Mouse (Mus musculus) erythroid progenitor cell, adult 5-6 weeks (primary cell): ENCODE measurements around the gene Il10rb. TPM values are rescaled to one million over a fixed set of nuclear protein-coding genes. Genes with fewer than 3 reads are reported as not detected.
A peak's percentile ranks its signal among the peaks of the same experiment; 100 is the strongest.

Source experiments
- ATAC-seq: replicated peaks from 2 replicates; pipeline ENCODE4 v1.8.0; 2016; ENCODE audit warnings: moderate number of reproducible peaks, mild to moderate bottlenecking, moderate TSS enrichment, inconsistent platforms; ENCODE audit not compliant: poor library complexity, low FRiP score, severe bottlenecking
- total RNA-seq, 2 experiments: library from RNA; stranded (forward) in 1 of 2; stranded (reverse) in 1 of 2; fragments of 150-400 nt in 1 of 2; fragments of 186-747, 209-891 nt in 1 of 2; gene quantifications; 2 replicates each; pipeline versions ENCODE4 v1.2.3 to v1.2.4; 2015 to 2017; ENCODE audit warnings: low replicate concordance in 2 of 2

Gene Il10rb
- total RNA-seq (2015; ENCODE audit: low replicate concordance), result 21.8 and 37.8 TPM in 2 replicates
- 20.5 and 33.1 TPM in 2 replicates for total RNA-seq (2017; ENCODE audit: low replicate concordance)

- ATAC-seq, result peak; percentile 95
Observed at GRCm38 (mm10) chr16:91405640-91406584, at the start of gene Il10rb. Il10rb (plus strand) TSS chr16:91406164.

- ATAC-seq, result no peak
Observed at GRCm38 (mm10) chr16:91356760-91357525, 49.0 kb upstream of the Il10rb start.

GRCm38 (mm10) chr16:91357526-91357900 is 48.5 kb upstream of the Il10rb start:
- no peak for ATAC-seq

- ATAC-seq, result peak; percentile 61
Observed at GRCm38 (mm10) chr16:91358555-91358954, 47.4 kb upstream of the Il10rb start.

- no peak for ATAC-seq
Observed at GRCm38 (mm10) chr16:91359531-91359930, 46.4 kb upstream of the Il10rb start.

GRCm38 (mm10) chr16:91360162-91360561 is 45.8 kb upstream of the Il10rb start:
- ATAC-seq, result no peak

GRCm38 (mm10) chr16:91362006-91362405 is 44.0 kb upstream of the Il10rb start:
- no peak for ATAC-seq

- no peak for ATAC-seq
Observed at GRCm38 (mm10) chr16:91362616-91363272, 43.2 kb upstream of the Il10rb start.

- ATAC-seq, result no peak
Observed at GRCm38 (mm10) chr16:91363483-91363882, 42.5 kb upstream of the Il10rb start.

- ATAC-seq, result no peak
Observed at GRCm38 (mm10) chr16:91366567-91366966, 39.4 kb upstream of the Il10rb start.

- ATAC-seq, result no peak
Observed at GRCm38 (mm10) chr16:91367066-91367465, 38.9 kb upstream of the Il10rb start.

- peak; percentile 91 for ATAC-seq
Observed at GRCm38 (mm10) chr16:91372577-91373472, 33.1 kb upstream of the Il10rb start, which contains the start of gene Ifnar2. Ifnar2 (plus strand) TSS chr16:91372783.

- peak; percentile 36 for ATAC-seq
Observed at GRCm38 (mm10) chr16:91373473-91374252, 32.3 kb upstream of the Il10rb start.

GRCm38 (mm10) chr16:91374253-91374634 is 31.7 kb upstream of the Il10rb start:
- no peak for ATAC-seq

GRCm38 (mm10) chr16:91376701-91377100 is 29.3 kb upstream of the Il10rb start:
- no peak for ATAC-seq

- no peak for ATAC-seq
Observed at GRCm38 (mm10) chr16:91378431-91378986, 27.5 kb upstream of the Il10rb start.

- no peak for ATAC-seq
Observed at GRCm38 (mm10) chr16:91378991-91379390, 27.0 kb upstream of the Il10rb start.

- ATAC-seq, result no peak
Observed at GRCm38 (mm10) chr16:91379412-91379811, 26.6 kb upstream of the Il10rb start.
